20 mouse cellular contexts compared by ENCODE assay signal in genomic region chr14:45661575-45661974, GRCm38 (mm10). TPM values are rescaled to one million over a fixed set of nuclear protein-coding genes. Genes with fewer than 3 reads are reported as not detected.
A peak's percentile ranks its signal among the peaks of the same experiment; 100 is the strongest.
DNase-seq lines count a peak whose midpoint lies in the region; ATAC-seq and TF ChIP-seq lines count a peak whose summit lies in the region.
"Had no signal": no experiment of that assay in that cellular context is flagged by ENCODE, and none has a peak within 500 bp of the region (broad histone marks: within the 10 kb centered on the region; RNA-seq: fewer than 3 reads in every experiment).

No protein-coding gene starts in this region.

- no peaks in the 10 kb centered on the region for H3K27me3 ChIP-seq in forebrain, embryonic 13.5 days
- H3K27me3 ChIP-seq in forebrain, embryonic 12.5 days = no peaks in the 10 kb centered on the region
- H3K27me3 ChIP-seq: CH12.LX; heart, embryonic 13.5 days; hindbrain, embryonic 12.5 days had no signal

- TF ChIP-seq CTCF in layer of hippocampus, adult 2 months (conservative IDR thresholded peaks at IDR 0.05) = no peak
- TF ChIP-seq CTCF in brain, embryonic 14.5 days (IDR thresholded peaks at IDR 0.05; ENCODE audit: borderline replicate concordance, extremely low read depth, insufficient read depth, insufficient read length) = no peak

- H3K4me2 ChIP-seq in forebrain, embryonic 13.5 days = no peak overlapping the region
- no peak overlapping the region for H3K4me2 ChIP-seq in forebrain, embryonic 12.5 days
- H3K4me2 ChIP-seq: heart, embryonic 13.5 days; hindbrain, embryonic 12.5 days had no signal

- peaks cover 12% of the 10 kb centered on the region for H3K4me1 ChIP-seq in forebrain, embryonic 13.5 days
- H3K4me1 ChIP-seq in forebrain, embryonic 12.5 days = peaks cover 5% of the 10 kb centered on the region

- WGBS in forebrain, embryonic 13.5 days = 32% methylated on average over 5 of the region's 5 CpGs
- WGBS in forebrain, embryonic 12.5 days = 45% methylated on average over 5 of the region's 5 CpGs

- no peak for ATAC-seq in forebrain, embryonic 13.5 days
- ATAC-seq in forebrain, embryonic 12.5 days (ENCODE audit: low FRiP score) = no peak
- ATAC-seq: activated CD4-positive, CD25-positive, alpha-beta regulatory T cell, adult 4 months; hindbrain, embryonic 16.5 days; inflammation-experienced regulatory T-cells, adult 6 months; intestine, postnatal 0 days; Patski had no signal

- TF ChIP-seq POLR2A in brain, embryonic 14.5 days (IDR thresholded peaks at IDR 0.05; ENCODE audit: borderline replicate concordance, extremely low read depth, insufficient read depth, insufficient read length, poor library complexity, severe bottlenecking) = no peak

- no peak overlapping the region for H3K4me3 ChIP-seq in forebrain, embryonic 13.5 days
- H3K4me3 ChIP-seq in forebrain, embryonic 12.5 days (replicated peaks) = no peak overlapping the region
- H3K4me3 ChIP-seq in layer of hippocampus, adult 2 months = no peak overlapping the region
- H3K4me3 ChIP-seq: embryonic facial prominence, embryonic 10.5 days; forebrain, embryonic 10.5 days; heart, embryonic 13.5 days; hindbrain, embryonic 12.5 days had no signal

- H3K9ac ChIP-seq in forebrain, embryonic 13.5 days = no peak overlapping the region
- no peak overlapping the region for H3K9ac ChIP-seq in forebrain, embryonic 12.5 days
- H3K9ac ChIP-seq: heart, embryonic 13.5 days; hindbrain, embryonic 12.5 days had no signal

- H3K36me3 ChIP-seq in forebrain, embryonic 13.5 days (ENCODE audit: poor library complexity, severe bottlenecking) = no peaks in the 10 kb centered on the region
- H3K36me3 ChIP-seq in forebrain, embryonic 12.5 days (replicated peaks) = no peaks in the 10 kb centered on the region
- H3K36me3 ChIP-seq: embryonic facial prominence, embryonic 10.5 days; forebrain, embryonic 10.5 days; heart, embryonic 13.5 days; hindbrain, embryonic 12.5 days had no signal

- peak overlapping the region; percentile 31; the same call in 1 of the 2 replicates for H3K27ac ChIP-seq in forebrain, embryonic 13.5 days
- no peak overlapping the region for H3K27ac ChIP-seq in forebrain, embryonic 12.5 days
- H3K27ac ChIP-seq in layer of hippocampus, adult 2 months = peak overlapping the region; percentile 18; the same call in 1 of the 2 replicates
- H3K27ac ChIP-seq: embryonic facial prominence, embryonic 10.5 days; forebrain, embryonic 10.5 days; heart, embryonic 13.5 days; hindbrain, embryonic 12.5 days had no signal

- no peaks in the 10 kb centered on the region for H3K9me3 ChIP-seq in forebrain, embryonic 13.5 days (replicated peaks)
- H3K9me3 ChIP-seq in forebrain, embryonic 12.5 days = no peaks in the 10 kb centered on the region
- H3K9me3 ChIP-seq: embryonic facial prominence, embryonic 10.5 days; forebrain, embryonic 10.5 days; heart, embryonic 13.5 days; hindbrain, embryonic 12.5 days had no signal

- no peak for DNase-seq in layer of hippocampus, adult 2 months (ENCODE audit: low spot score in 2 of 2)
- DNase-seq in layer of hippocampus, postnatal 36 days = no peak
- peak; percentile 38 for DNase-seq in brain, embryonic 14.5 days (ENCODE audit: low read depth)
- DNase-seq in gonadal fat pad, adult 2 months (ENCODE audit: low read depth) = peak; percentile 45
- DNase-seq: cerebellum, adult 2 months; cerebellum, postnatal 10 days; gastrocnemius, postnatal 10 days; heart, postnatal 4 days had no signal

RNA-seq across cellular contexts. Expression of gene Ddhd1, which starts 3.6 kb away (rescaled TPM):
- 12.4 and 13.4 TPM in 2 replicates for polyA plus RNA-seq in forebrain, embryonic 13.5 days (2015; fragmentation: Nextera tagmentation; extraction: Ambion mirVana)
- 16.7 and 16.8 TPM in 2 replicates for polyA plus RNA-seq in forebrain, embryonic 12.5 days (2016; fragmentation: Nextera tagmentation; extraction: Ambion mirVana)
- total RNA-seq in layer of hippocampus, adult 2 months (2021) = 10 to 100 TPM; 74.9 to 90.7 TPM
- 10 to 100 TPM; 78.1 to 87.0 TPM for total RNA-seq in layer of hippocampus, postnatal 36 days (2021)
- 38.7 and 47.3 TPM in 2 replicates for polyA plus RNA-seq in brain, embryonic 14.5 days (2012; rRNA removed)
- 14.9 and 17.4 TPM in 2 replicates for polyA plus RNA-seq in gonadal fat pad, adult 2 months (2012; rRNA removed)

Comparison
In these comparisons a context has a peak if more than half of its experiments do, and no peak if none do; other contexts are left out.
1. DNase-seq: peak in brain, embryonic 14.5 days (single experiment) and gonadal fat pad, adult 2 months (single experiment); none in layer of hippocampus, adult 2 months (0 of 2) and layer of hippocampus, postnatal 36 days (0 of 2).